In genomic region chr2:60961281-60961680, GRCm38 (mm10) we compare ENCODE assay signal across 8 mouse cellular contexts. TPM values are rescaled to one million over a fixed set of nuclear protein-coding genes. Genes with fewer than 3 reads are reported as not detected.
DNase-seq lines count a peak whose midpoint lies in the region; ATAC-seq lines count a peak whose summit lies in the region.

No protein-coding gene starts in this region.

- WGBS in hindbrain, embryonic 14.5 days: 49% methylated on average over 5 of the region's 5 CpGs
- 46% methylated on average over 5 of the region's 5 CpGs for WGBS in liver, embryonic 16.5 days (ENCODE audit: insufficient replicate concordance)

- peaks cover 15% of the 10 kb centered on the region; the same call in 1 of the 2 replicates for H3K4me1 ChIP-seq in hindbrain, embryonic 14.5 days (replicated peaks; ENCODE audit: control insufficient read depth, insufficient read depth, low read length)
- no peaks in the 10 kb centered on the region for H3K4me1 ChIP-seq in liver, embryonic 16.5 days (ENCODE audit: control insufficient read depth, low read depth, low read length)

- H3K4me2 ChIP-seq in hindbrain, embryonic 14.5 days (replicated peaks): peak overlapping the region; percentile 70
- H3K4me2 ChIP-seq in liver, embryonic 16.5 days (ENCODE audit: low read depth, low read length): peak overlapping the region; percentile 53; the same call in 1 of the 2 replicates

- peak overlapping the region; percentile 91 for H3K4me3 ChIP-seq in hindbrain, embryonic 14.5 days (replicated peaks; ENCODE audit: low read length)
- H3K4me3 ChIP-seq in liver, embryonic 16.5 days (ENCODE audit: low read depth, low read length): peak overlapping the region; percentile 64

- H3K36me3 ChIP-seq in hindbrain, embryonic 14.5 days (replicated peaks; ENCODE audit: control insufficient read depth, insufficient read depth): no peaks in the 10 kb centered on the region
- H3K36me3 ChIP-seq in liver, embryonic 16.5 days (ENCODE audit: control insufficient read depth, insufficient read depth): no peaks in the 10 kb centered on the region

- H3K9me3 ChIP-seq in hindbrain, embryonic 14.5 days (ENCODE audit: control insufficient read depth, low read length): no peaks in the 10 kb centered on the region
- H3K9me3 ChIP-seq in liver, embryonic 16.5 days (replicated peaks; ENCODE audit: control insufficient read depth, low read length): no peaks in the 10 kb centered on the region

- H3K27ac ChIP-seq in hindbrain, embryonic 14.5 days: peak overlapping the region; percentile 94
- 0 out of 2 replicates have a peak overlapping the region, but pooled peaks have one; percentile 1 for H3K27ac ChIP-seq in liver, embryonic 16.5 days (ENCODE audit: low read length)

- no peaks in the 10 kb centered on the region for H3K27me3 ChIP-seq in hindbrain, embryonic 14.5 days (ENCODE audit: control insufficient read depth, insufficient read depth, low read length)
- H3K27me3 ChIP-seq in liver, embryonic 16.5 days (ENCODE audit: control insufficient read depth, insufficient read depth, low read depth, low read length): peaks cover 23% of the 10 kb centered on the region

- peak overlapping the region; percentile 92 for H3K9ac ChIP-seq in hindbrain, embryonic 14.5 days
- no peak overlapping the region for H3K9ac ChIP-seq in liver, embryonic 16.5 days (ENCODE audit: low read depth, low read length)

- peak; percentile 22 for DNase-seq in NIH3T3 (ENCODE audit: low read depth)
- peak; percentile 35 for DNase-seq in embryo, embryonic 9.5 days (ENCODE audit: extremely low spot score)
- DNase-seq in hindbrain, embryonic 14.5 days (ENCODE audit: low spot score): no peak
- DNase-seq in adrenal gland, adult 2 months: no peak
- DNase-seq in ovary, adult 18-20 months (ENCODE audit: low spot score): no peak
- DNase-seq in left cerebral cortex, adult 8-10 months (ENCODE audit: low spot score in 2 of 2): no peak
- DNase-seq in natural killer cell, adult 2 months (ENCODE audit: low spot score in 2 of 2): no peak

- no peak for ATAC-seq in hindbrain, embryonic 14.5 days (ENCODE audit: low FRiP score)
- no peak for ATAC-seq in liver, embryonic 16.5 days (ENCODE audit: low read depth)

RNA-seq across cellular contexts. Expression of gene Rbms1, which starts 1.7 kb away (rescaled TPM):
- 64.2 and 64.9 TPM in 2 replicates for polyA plus RNA-seq in hindbrain, embryonic 14.5 days (2014; fragmentation: Nextera tagmentation; extraction: Ambion mirVana)
- 39.6 and 44.9 TPM in 2 replicates for polyA plus RNA-seq in liver, embryonic 16.5 days (2015; fragmentation: Nextera tagmentation; extraction: Ambion mirVana)
- total RNA-seq in adrenal gland, adult 2 months (2021): 10 to 100 TPM; 58.6 to 60.1 TPM
- 118 and 119 TPM in 2 replicates for polyA plus RNA-seq in adrenal gland, adult 2 months (2012; rRNA removed)
- 10 to 100 TPM; 20.8 to 25.4 (median 23.8) TPM for total RNA-seq in left cerebral cortex, adult 8-10 months (2022)

Comparison
In these comparisons a context has a peak if more than half of its experiments do, and no peak if none do; other contexts are left out.
1. DNase-seq: peak in NIH3T3 (single experiment) and embryo, embryonic 9.5 days (single experiment); none in hindbrain, embryonic 14.5 days (single experiment), adrenal gland, adult 2 months (single experiment), ovary, adult 18-20 months (single experiment), left cerebral cortex, adult 8-10 months (0 of 2) and natural killer cell, adult 2 months (0 of 2).